Mouse (Mus musculus): Measurements from ENCODE around the gene Peli1.
"Not testable (repeated sequence)": the region's sequence is repeated elsewhere in the genome, so short reads cannot be mapped to it uniquely, and the experiment has no call there.

Gene Peli1

GRCm38 (mm10) chr11:21153111-21153510 is 62.0 kb downstream of the Peli1 start:
- no peak for DNase-seq

- DNase-seq = no peak
Observed at GRCm38 (mm10) chr11:21157595-21157994, 66.5 kb downstream of the Peli1 start.

GRCm38 (mm10) chr11:21162093-21162492 is 71.0 kb downstream of the Peli1 start:
- no peak for DNase-seq

- no peak for DNase-seq
Observed at GRCm38 (mm10) chr11:21163143-21163542, 72.1 kb downstream of the Peli1 start.

- DNase-seq = peak; percentile 74
Observed at GRCm38 (mm10) chr11:21163673-21164072, 72.6 kb downstream of the Peli1 start.

GRCm38 (mm10) chr11:21164312-21164993 is 73.4 kb downstream of the Peli1 start:
- peak; percentile 25 for DNase-seq

GRCm38 (mm10) chr11:21164994-21165560 is 74.0 kb downstream of the Peli1 start:
- DNase-seq = no peak

GRCm38 (mm10) chr11:21166495-21167096 is 75.5 kb downstream of the Peli1 start:
- DNase-seq = no peak

GRCm38 (mm10) chr11:21168828-21169607 is 77.9 kb downstream of the Peli1 start:
- no peak for DNase-seq

- DNase-seq = not testable (repeated sequence)
Observed at GRCm38 (mm10) chr11:21169608-21169860, 78.4 kb downstream of the Peli1 start.

GRCm38 (mm10) chr11:21172281-21172680 is 81.2 kb downstream of the Peli1 start:
- no peak for DNase-seq

- peak; percentile 58 for DNase-seq
Observed at GRCm38 (mm10) chr11:21173926-21174325, 82.8 kb downstream of the Peli1 start.

GRCm38 (mm10) chr11:21174396-21174795 is 83.3 kb downstream of the Peli1 start:
- peak; percentile 86 for DNase-seq

- DNase-seq = no peak
Observed at GRCm38 (mm10) chr11:21175063-21175462, 84.0 kb downstream of the Peli1 start.

- no peak for DNase-seq
Observed at GRCm38 (mm10) chr11:21176491-21176890, 85.4 kb downstream of the Peli1 start.

GRCm38 (mm10) chr11:21178343-21178742 is 87.3 kb downstream of the Peli1 start:
- peak; percentile 79 for DNase-seq

- DNase-seq = no peak
Observed at GRCm38 (mm10) chr11:21178998-21179645, 88.0 kb downstream of the Peli1 start.

- not testable (repeated sequence) for DNase-seq
Observed at GRCm38 (mm10) chr11:21179873-21180272, 88.8 kb downstream of the Peli1 start.

GRCm38 (mm10) chr11:21180650-21181049 is 89.6 kb downstream of the Peli1 start:
- peak; percentile 73 for DNase-seq

- no peak for DNase-seq
Observed at GRCm38 (mm10) chr11:21181616-21182015, 90.5 kb downstream of the Peli1 start.

- no peak for DNase-seq
Observed at GRCm38 (mm10) chr11:21182709-21183108, 91.6 kb downstream of the Peli1 start.

GRCm38 (mm10) chr11:21191821-21192220 is 100.7 kb downstream of the Peli1 start:
- not testable (repeated sequence) for DNase-seq

- DNase-seq = no peak
Observed at GRCm38 (mm10) chr11:21194851-21195250, 103.8 kb downstream of the Peli1 start.

All from thymus, postnatal 25 days (tissue).